ENCODE assay signal across 11 mouse cellular contexts in genomic region chr4:44508386-44509226, GRCm38 (mm10).
DNase-seq lines count a peak whose midpoint lies in the region; ATAC-seq and TF ChIP-seq lines count a peak whose summit lies in the region.
"Had no signal": no experiment of that assay in that cellular context is flagged by ENCODE, and none has a peak within 500 bp of the region (broad histone marks: within the 10 kb centered on the region; RNA-seq: fewer than 3 reads in every experiment).

No protein-coding gene starts in this region.

- H3K27ac ChIP-seq in kidney, postnatal 0 days = no peak overlapping the region
- no peak overlapping the region for H3K27ac ChIP-seq in kidney, adult 2 months (ENCODE audit: insufficient read depth, low read depth, low read length)
- H3K27ac ChIP-seq in hindbrain, embryonic 13.5 days = peak overlapping the region; percentile 82
- H3K27ac ChIP-seq in neural tube, embryonic 11.5 days (ENCODE audit: low read depth, low read length) = peak overlapping the region; percentile 49; the same call in 1 of the 2 replicates
- H3K27ac ChIP-seq in left cerebral cortex, adult 2 months = no peak overlapping the region
- H3K27ac ChIP-seq: liver, embryonic 13.5 days had no signal

- no peak for TF ChIP-seq CTCF in kidney, postnatal 0 days (IDR thresholded peaks at IDR 0.05; ENCODE audit: low read depth)
- no peak for TF ChIP-seq CTCF in kidney, adult 2 months (conservative IDR thresholded peaks at IDR 0.05; ENCODE audit: insufficient read depth, insufficient read length, low read depth, low read length)
- TF ChIP-seq CTCF in left cerebral cortex, adult 2 months (IDR thresholded peaks at IDR 0.05) = no peak

- H3K4me2 ChIP-seq in kidney, postnatal 0 days (ENCODE audit: low read length) = no peak overlapping the region
- H3K4me2 ChIP-seq in hindbrain, embryonic 13.5 days = peak overlapping the region; percentile 35
- H3K4me2 ChIP-seq in neural tube, embryonic 11.5 days (ENCODE audit: low read depth) = peak overlapping the region; percentile 1
- H3K4me2 ChIP-seq: liver, embryonic 13.5 days had no signal

- H3K4me1 ChIP-seq in kidney, postnatal 0 days (replicated peaks; ENCODE audit: insufficient read depth, low read length) = no peaks in the 10 kb centered on the region
- no peaks in the 10 kb centered on the region for H3K4me1 ChIP-seq in kidney, adult 2 months (ENCODE audit: control insufficient read depth, insufficient read depth, low read length)
- H3K4me1 ChIP-seq in hindbrain, embryonic 13.5 days (replicated peaks) = peaks cover 38% of the 10 kb centered on the region
- peaks cover 8% of the 10 kb centered on the region; the same call in 1 of the 2 replicates for H3K4me1 ChIP-seq in neural tube, embryonic 11.5 days (ENCODE audit: control insufficient read depth, insufficient read depth, low read length)
- H3K4me1 ChIP-seq: liver, embryonic 13.5 days had no signal

- H3K27me3 ChIP-seq in kidney, postnatal 0 days (ENCODE audit: insufficient read depth, low read length) = no peaks in the 10 kb centered on the region
- no peaks in the 10 kb centered on the region for H3K27me3 ChIP-seq in kidney, adult 2 months (replicated peaks; ENCODE audit: control insufficient read depth, insufficient read depth, low read length)
- peaks cover 30% of the 10 kb centered on the region; the same call in 1 of the 2 replicates for H3K27me3 ChIP-seq in hindbrain, embryonic 13.5 days
- no peaks in the 10 kb centered on the region for H3K27me3 ChIP-seq in neural tube, embryonic 11.5 days (ENCODE audit: control insufficient read depth, insufficient read depth, low read length)
- H3K27me3 ChIP-seq: liver, embryonic 13.5 days had no signal

- H3K36me3 ChIP-seq in kidney, postnatal 0 days (ENCODE audit: insufficient read depth, low read length) = no peaks in the 10 kb centered on the region
- no peaks in the 10 kb centered on the region for H3K36me3 ChIP-seq in kidney, adult 2 months (ENCODE audit: control insufficient read depth, insufficient read depth, low read length)
- H3K36me3 ChIP-seq in hindbrain, embryonic 13.5 days = no peaks in the 10 kb centered on the region
- no peaks in the 10 kb centered on the region for H3K36me3 ChIP-seq in neural tube, embryonic 11.5 days (ENCODE audit: control insufficient read depth, insufficient read depth, low read length)
- H3K36me3 ChIP-seq: liver, embryonic 13.5 days had no signal

- H3K9ac ChIP-seq in kidney, postnatal 0 days (ENCODE audit: low read depth, low read length) = no peak overlapping the region
- H3K9ac ChIP-seq in hindbrain, embryonic 13.5 days = 0 out of 2 replicates have a peak overlapping the region, but pooled peaks have one; percentile 40
- H3K9ac ChIP-seq in neural tube, embryonic 11.5 days (ENCODE audit: low read length) = no peak overlapping the region
- H3K9ac ChIP-seq: liver, embryonic 13.5 days had no signal

- 10% methylated on average over 25 of the region's 25 CpGs for WGBS in kidney, postnatal 0 days
- WGBS in kidney, adult 2 months = 14% methylated on average over 25 of the region's 25 CpGs
- WGBS in hindbrain, embryonic 13.5 days = 18% methylated on average over 25 of the region's 25 CpGs
- 23% methylated on average over 25 of the region's 25 CpGs for WGBS in neural tube, embryonic 11.5 days

- no peaks in the 10 kb centered on the region for H3K9me3 ChIP-seq in kidney, postnatal 0 days (replicated peaks; ENCODE audit: low read length)
- no peaks in the 10 kb centered on the region for H3K9me3 ChIP-seq in hindbrain, embryonic 13.5 days
- H3K9me3 ChIP-seq in neural tube, embryonic 11.5 days (ENCODE audit: control insufficient read depth, low read length) = no peaks in the 10 kb centered on the region
- H3K9me3 ChIP-seq: liver, embryonic 13.5 days had no signal

- no peak for TF ChIP-seq POLR2A in kidney, adult 2 months (IDR thresholded peaks at IDR 0.05; ENCODE audit: low read depth, low read length)

- DNase-seq in kidney, postnatal 0 days (ENCODE audit: low spot score) = peak; percentile 49
- no peak for DNase-seq in kidney, adult 2 months
- peak; percentile 54 for DNase-seq in embryo, embryonic 10.5 days (ENCODE audit: low spot score)
- DNase-seq in neural tube, embryonic 11.5 days (ENCODE audit: low spot score) = peak; percentile 78
- DNase-seq in left cerebral cortex, adult 2 months (ENCODE audit: extremely low spot score in 1 of 2, low spot score in 2 of 2) = no peak
- no peak for DNase-seq in left cerebral cortex, postnatal 14 days (ENCODE audit: low spot score in 2 of 2)
- DNase-seq in cerebellum, adult 18-20 months = no peak
- DNase-seq: cerebellum, adult 11 months; liver, embryonic 13.5 days; right cerebral cortex, adult 18-20 months had no signal

- intact Hi-C loops in left cerebral cortex, adult 2 months (cut with DNase I) = no loop called here
- intact Hi-C loops in left cerebral cortex, postnatal 14 days (cut with DNase I) = no loop called here

- H3K4me3 ChIP-seq in kidney, postnatal 0 days (replicated peaks; ENCODE audit: low read depth, low read length) = no peak overlapping the region
- H3K4me3 ChIP-seq in kidney, adult 2 months (ENCODE audit: insufficient read depth, low read depth, low read length) = no peak overlapping the region
- no peak overlapping the region for H3K4me3 ChIP-seq in hindbrain, embryonic 13.5 days
- H3K4me3 ChIP-seq in neural tube, embryonic 11.5 days (ENCODE audit: low read depth, low read length) = no peak overlapping the region
- H3K4me3 ChIP-seq in left cerebral cortex, adult 2 months = no peak overlapping the region
- H3K4me3 ChIP-seq: liver, embryonic 13.5 days had no signal

- ATAC-seq in kidney, postnatal 0 days (replicated peaks; ENCODE audit: low FRiP score, low read depth) = no peak
- peak; percentile 75 for ATAC-seq in hindbrain, embryonic 13.5 days (ENCODE audit: low FRiP score)
- peak; percentile 69; the same call in 1 of the 2 replicates for ATAC-seq in neural tube, embryonic 11.5 days (ENCODE audit: insufficient read depth, low FRiP score, low TSS enrichment)

Comparison
In these comparisons a context has a peak if more than half of its experiments do, and no peak if none do; other contexts are left out.
1. DNase-seq: peak in kidney, postnatal 0 days (single experiment), embryo, embryonic 10.5 days (single experiment) and neural tube, embryonic 11.5 days (single experiment); none in kidney, adult 2 months (single experiment), left cerebral cortex, adult 2 months (0 of 2), left cerebral cortex, postnatal 14 days (0 of 2) and cerebellum, adult 18-20 months (0 of 2).
2. H3K27ac ChIP-seq: peak in hindbrain, embryonic 13.5 days (single experiment) and neural tube, embryonic 11.5 days (single experiment); none in kidney, postnatal 0 days (single experiment), kidney, adult 2 months (single experiment) and left cerebral cortex, adult 2 months (single experiment).